Mouse (Mus musculus) urinary bladder, adult 18-20 months (tissue): ENCODE measurements around the gene Mrpl40.

Experiments
- DNase-seq, 2 experiments: peaks; one replicate each; pipeline ENCODE4 v3.0.0; 2022; ENCODE audit warnings: low spot score in 2 of 2, mixed read lengths in 2 of 2

The Mrpl40 gene

DNA sequence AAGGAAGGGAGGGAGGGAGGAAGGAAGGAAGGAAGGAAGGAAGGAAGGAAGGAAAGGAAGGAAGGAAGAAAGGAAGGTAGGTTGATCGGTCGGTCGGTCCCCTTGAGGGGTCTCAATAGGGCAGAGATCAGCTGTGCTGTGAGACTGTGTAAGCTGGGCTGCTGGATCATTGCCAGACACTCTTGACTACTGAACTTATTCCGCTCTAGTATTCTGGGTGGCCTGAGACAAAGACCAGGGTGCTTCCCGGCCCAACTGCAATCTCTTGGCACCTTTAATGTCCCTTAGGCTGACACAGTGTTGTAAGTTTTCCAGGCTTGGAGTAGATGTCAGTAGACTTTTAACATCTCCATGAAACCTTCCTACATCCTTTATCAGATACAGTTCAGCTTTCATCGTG lies 47.6 kb downstream of the Mrpl40 start:
- DNase-seq, result no peak

GRCm38 (mm10) chr16:18828630-18829029 lies 48.0 kb downstream of the Mrpl40 start:
- DNase-seq, result no peak

GRCm38 (mm10) chr16:18822925-18823324 lies 53.7 kb downstream of the Mrpl40 start:
- DNase-seq, result no peak

DNA sequence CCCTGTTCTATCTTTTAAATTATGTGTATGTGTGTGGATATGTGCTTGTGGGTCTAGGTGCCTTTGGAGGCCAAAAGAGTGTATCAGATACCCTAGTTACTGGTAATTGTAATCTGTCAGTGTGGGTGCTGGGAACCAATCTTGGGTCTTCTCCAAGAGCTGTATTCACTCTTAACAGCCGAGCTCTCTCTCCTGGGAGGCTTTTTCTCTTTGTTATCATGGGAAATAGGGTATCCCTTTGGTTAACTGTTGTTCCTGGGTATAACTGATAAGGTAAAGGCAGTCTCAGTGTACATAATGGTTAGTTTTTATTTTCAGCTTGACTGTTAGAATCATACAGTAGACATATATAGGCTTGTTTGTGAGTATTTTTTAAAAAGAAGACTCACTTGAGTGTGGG lies 54.3 kb downstream of the Mrpl40 start:
- DNase-seq, result no peak
